Mouse (Mus musculus) stomach, postnatal 0 days (tissue): ENCODE data around the gene Rab14.

Experiments used
- CTCF ChIP-seq: IDR thresholded peaks from 2 replicates; pipeline ENCODE4 v1.5.1; 2016; ENCODE audit warnings: antibody characterized with exemption, low read depth, mild to moderate bottlenecking, moderate library complexity
- EP300 ChIP-seq: optimal IDR thresholded peaks from 2 replicates; pipeline ENCODE3; 2016; ENCODE audit warnings: antibody characterized with exemption

- no peak for TF ChIP-seq CTCF
- no peak for TF ChIP-seq EP300
These were observed 35.5 kb downstream of the Rab14 start for GRCm38 (mm10) chr2:35165416-35165815.
